Mouse (Mus musculus) MEL (cell line): ENCODE measurements around the gene Pinlyp.
A peak's percentile ranks its signal among the peaks of the same experiment; 100 is the strongest.

ENCODE experiments used
- CHD2 ChIP-seq: IDR thresholded peaks from 2 replicates; pipeline ENCODE4 v1.6.1; 2011; ENCODE audit warnings: low read length, improper control_type of control experiment
- MAX ChIP-seq: IDR thresholded peaks from 2 replicates; pipeline ENCODE4 v1.6.1; 2011; ENCODE audit warnings: low read length, improper control_type of control experiment
- POLR2A ChIP-seq, 2 experiments: IDR thresholded peaks; 2 replicates each; pipeline ENCODE4 v1.6.1; 2011 to 2012; ENCODE audit warnings: low read length in 2 of 2, mild to moderate bottlenecking in 2 of 2, control low read depth in 1 of 2, improper control_type of control experiment in 1 of 2, low read depth in 1 of 2, moderate library complexity in 1 of 2; ENCODE audit not compliant: control insufficient read depth in 1 of 2, insufficient read depth in 1 of 2, poor library complexity in 1 of 2

GRCm38 (mm10) chr7:24507726-24508114 lies 38.2 kb downstream of the Pinlyp start:
- TF ChIP-seq CHD2 (no peak), MAX (no peak), POLR2A (IDR thresholded peaks at IDR 0.05; ENCODE audit: control insufficient read depth in 1 of 2, insufficient read depth in 1 of 2, low read depth in 1 of 2, low read length in 2 of 2, poor library complexity in 1 of 2) (0 out of 4 replicates have a peak, but pooled peaks of 1 of the 2 experiments have one; percentile 8)
